Mouse (Mus musculus) cortical plate, adult 2 months (tissue): ENCODE results near the gene Ang2. TPM values are rescaled to one million over a fixed set of nuclear protein-coding genes. Genes with fewer than 3 reads are reported as not detected.
"Not testable (repeated sequence)": the region's sequence is repeated elsewhere in the genome, so short reads cannot be mapped to it uniquely, and the experiment has no call there.

Experiments used
- H3K27ac ChIP-seq: fragments of 200-500 bp; 2 replicates; pipeline ENCODE4 v1.5.1; 2012; ENCODE audit warnings: low read length, control low read depth, inconsistent platforms; ENCODE audit not compliant: insufficient read depth
- H3K4me1 ChIP-seq: fragments of 200-500 bp; 2 replicates; pipeline ENCODE4 v1.6.1; 2011; ENCODE audit warnings: low read length; ENCODE audit not compliant: control insufficient read depth, insufficient read depth
- H3K4me3 ChIP-seq: fragments of 200-500 bp; 2 replicates; pipeline ENCODE4 v1.5.1; 2011; ENCODE audit warnings: mild to moderate bottlenecking, low read length, control low read depth; ENCODE audit not compliant: insufficient read depth
- CTCF ChIP-seq: fragments of 200-500 bp; IDR thresholded peaks from 2 replicates; pipeline ENCODE4 v1.5.1; 2011; ENCODE audit warnings: mild to moderate bottlenecking, control low read depth, low read length; ENCODE audit not compliant: insufficient read depth; ENCODE audit errors: extremely low read depth
- POLR2A ChIP-seq: fragments of 200-500 bp; IDR thresholded peaks from 2 replicates; pipeline ENCODE4 v1.6.1; 2011; ENCODE audit warnings: mild to moderate bottlenecking, low read length, control low read depth; ENCODE audit not compliant: insufficient read depth; ENCODE audit errors: extremely low read depth
- polyA plus RNA-seq: library from polyadenylated mRNA; depleted of rRNA; stranded (reverse); fragments of >200 nt; gene quantifications from 2 replicates; pipeline ENCODE4 v1.2.3, GENCODE M21; 2012

Ang2 gene
- polyA plus RNA-seq, 1 experiment = not detected

GRCm38 (mm10) chr14:51173843-51174242 lies 25.1 kb downstream of the Ang2 start:
- Histone ChIP-seq H3K27ac (no peak overlapping the region), H3K4me1 (no peaks in the 10 kb centered on the region)
- no peak for TF ChIP-seq POLR2A

DNA sequence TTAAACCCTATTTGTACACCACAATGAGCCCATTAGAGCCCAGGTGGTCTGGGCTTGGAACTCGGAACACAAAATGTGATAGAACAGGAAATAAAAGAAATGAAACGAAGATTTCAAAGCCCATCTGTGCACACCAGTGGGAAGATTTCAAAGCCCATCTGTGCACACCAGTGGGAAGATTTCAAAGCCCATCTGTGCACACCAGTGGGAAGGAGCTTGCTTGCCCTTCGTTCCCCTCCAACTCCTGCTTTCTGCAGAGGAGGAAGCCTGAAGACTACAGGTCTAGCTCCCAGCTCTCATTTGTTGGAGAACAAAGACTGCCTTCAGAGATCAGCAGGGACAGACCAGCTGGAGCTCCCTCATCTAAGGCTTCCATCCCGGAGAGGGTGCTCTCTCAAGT lies 26.0 kb downstream of the Ang2 start:
- H3K4me1 ChIP-seq, H3K27ac ChIP-seq, H3K4me3 ChIP-seq: not testable (repeated sequence)

More at GRCm38 (mm10) chr14:51173843-51174242, 25.1 kb downstream of the Ang2 start:
- H3K4me3 ChIP-seq = no peak overlapping the region

DNA sequence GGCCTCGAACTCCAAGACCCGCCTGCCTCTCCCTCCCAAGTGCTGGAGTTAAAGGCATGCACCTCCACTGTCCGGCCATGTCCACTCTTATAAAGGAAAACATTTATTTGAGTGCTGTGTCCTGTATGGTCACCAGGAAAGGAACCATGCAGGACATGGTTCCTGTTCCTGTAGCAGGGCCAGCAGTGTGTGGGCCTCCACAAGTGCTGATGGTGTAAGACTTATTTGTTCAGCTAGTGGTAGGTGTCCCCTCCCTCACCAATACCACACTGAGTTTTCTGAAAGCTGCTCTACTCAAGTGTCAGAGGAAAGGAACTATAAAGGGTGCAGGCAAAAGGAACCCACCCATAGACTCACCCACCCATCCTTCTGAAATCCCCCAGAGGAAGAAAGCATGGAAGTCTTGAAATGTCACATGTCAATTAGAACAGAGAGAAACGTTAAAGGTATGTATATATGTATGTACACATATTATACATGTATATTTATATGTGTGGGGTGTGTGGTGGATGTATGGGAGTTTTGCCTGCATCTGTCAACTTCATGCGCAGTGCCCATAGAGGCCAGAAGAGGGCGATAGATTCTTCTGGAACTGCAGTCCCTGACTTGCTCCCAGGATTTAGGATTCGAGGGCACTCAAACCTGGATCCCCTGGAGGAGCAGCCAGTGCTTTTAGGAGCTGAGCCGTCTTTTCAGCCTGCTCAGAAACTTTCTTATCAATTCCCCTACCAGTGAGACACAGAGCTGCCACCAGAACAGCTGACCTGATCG lies 26.7 kb downstream of the Ang2 start:
- H3K4me3 ChIP-seq, H3K27ac ChIP-seq, H3K4me1 ChIP-seq: not testable (repeated sequence)
- peak; percentile 53; the same call in 1 of the 2 replicates for TF ChIP-seq CTCF

DNA sequence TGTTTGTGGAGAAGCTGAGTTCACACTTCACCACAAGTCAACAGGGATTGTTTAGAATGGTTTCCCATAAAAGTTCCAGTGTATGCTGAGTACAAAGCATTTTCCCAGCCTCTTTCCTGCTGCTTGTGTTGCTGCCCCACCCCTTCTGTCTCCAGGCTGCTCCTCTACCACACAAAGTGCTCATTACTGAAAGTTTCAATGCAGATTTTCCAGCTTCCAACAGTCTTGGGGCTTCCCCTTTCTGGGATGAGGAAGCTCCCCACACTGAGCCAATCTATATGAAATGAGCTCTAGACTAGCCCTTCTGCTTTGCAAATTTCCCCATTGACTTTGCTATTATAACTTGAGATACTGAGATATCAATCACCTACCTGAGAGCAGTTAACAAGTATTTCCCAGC lies 32.9 kb downstream of the Ang2 start:
- TF ChIP-seq CTCF = no peak
- no peak for TF ChIP-seq POLR2A
- Histone ChIP-seq H3K27ac (no peak overlapping the region), H3K4me3 (no peak overlapping the region), H3K4me1 (no peaks in the 10 kb centered on the region)

GRCm38 (mm10) chr14:51165435-51165834 lies 33.5 kb downstream of the Ang2 start:
- TF ChIP-seq POLR2A (no peak), CTCF (no peak)

GRCm38 (mm10) chr14:51163323-51163722 lies 35.6 kb downstream of the Ang2 start:
- not testable (repeated sequence) for H3K4me3 ChIP-seq, H3K4me1 ChIP-seq, H3K27ac ChIP-seq

More at GRCm38 (mm10) chr14:51165435-51165834, 33.5 kb downstream of the Ang2 start:
- Histone ChIP-seq H3K27ac (no peak overlapping the region), H3K4me3 (no peak overlapping the region), H3K4me1 (no peaks in the 10 kb centered on the region)

DNA sequence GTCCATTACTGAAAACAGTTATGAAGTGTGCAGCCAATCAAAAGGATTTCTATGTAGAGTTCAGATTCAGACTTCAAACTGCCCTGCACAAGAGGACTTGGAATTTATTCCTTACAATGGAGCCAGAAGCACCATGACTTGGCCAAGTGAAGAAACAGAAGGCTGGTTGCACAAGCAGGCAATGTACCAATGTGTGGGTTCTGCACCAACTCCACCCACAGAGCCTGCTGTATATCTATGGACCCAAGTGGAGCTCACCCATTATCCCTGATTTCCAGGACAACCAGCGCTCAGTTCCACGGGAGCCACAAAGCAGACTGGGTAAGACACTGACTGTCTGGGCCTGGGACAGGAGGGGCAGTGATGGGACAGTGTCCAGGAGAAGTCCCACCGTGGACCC lies 37.0 kb downstream of the Ang2 start, which contains the start of gene Rnase2b:
Gene Rnase2b (plus strand): TSS at position 285 of the 400 bp plus-strand sequence.
- H3K4me1 ChIP-seq, H3K27ac ChIP-seq, H3K4me3 ChIP-seq: not testable (repeated sequence)

DNA sequence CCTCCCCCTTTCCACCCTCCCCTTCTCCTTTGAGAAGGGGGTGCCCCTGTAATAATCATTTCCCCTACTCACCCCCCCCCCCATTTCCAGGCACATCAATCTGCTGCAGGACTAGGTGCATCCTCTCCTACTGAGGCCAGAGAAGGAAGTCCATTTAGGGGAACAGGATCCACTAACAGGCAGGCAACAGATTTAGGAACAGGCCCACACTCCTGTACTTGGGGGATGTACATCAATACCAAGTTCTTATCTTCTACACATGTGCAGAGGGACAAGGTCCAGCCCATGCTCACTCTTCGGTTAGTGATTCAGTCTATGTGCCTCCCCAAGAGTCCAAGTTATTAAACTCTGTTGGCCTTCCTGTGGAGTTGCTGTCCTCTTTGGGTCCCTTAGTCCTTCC lies 41.9 kb downstream of the Ang2 start:
- Histone ChIP-seq H3K4me3 (no peak overlapping the region), H3K27ac (no peak overlapping the region), H3K4me1 (no peaks in the 10 kb centered on the region)
- TF ChIP-seq POLR2A = no peak
- no peak for TF ChIP-seq CTCF

DNA sequence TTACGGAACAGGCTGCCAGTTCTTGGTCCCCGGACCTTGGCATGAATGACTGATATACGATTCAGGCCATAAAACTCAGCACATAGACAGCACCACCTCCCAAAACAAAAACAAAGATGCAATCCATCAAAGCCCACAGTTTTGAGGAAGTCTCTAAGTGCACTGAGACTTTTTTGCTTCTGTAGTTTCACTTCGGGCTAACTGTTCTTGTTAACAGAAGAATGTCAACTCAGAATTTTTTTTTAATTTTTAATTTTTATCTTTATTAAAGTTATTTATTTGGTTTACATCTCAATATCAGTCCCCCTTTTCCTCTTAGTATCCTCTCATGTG lies 42.2 kb downstream of the Ang2 start:
- H3K4me1 ChIP-seq = no peaks in the 10 kb centered on the region
- H3K27ac ChIP-seq = no peak overlapping the region
- H3K4me3 ChIP-seq = no peak overlapping the region
- TF ChIP-seq CTCF = no peak
- no peak for TF ChIP-seq POLR2A

- no peaks in the 10 kb centered on the region for H3K4me1 ChIP-seq
- no peak overlapping the region for H3K27ac ChIP-seq
- TF ChIP-seq CTCF (no peak), POLR2A (no peak)
- H3K4me3 ChIP-seq = no peak overlapping the region
Measured at GRCm38 (mm10) chr14:51156056-51156735, 42.8 kb downstream of the Ang2 start.
